Mouse (Mus musculus) stomach, embryonic 14.5 days (tissue): ENCODE data around the gene Slc22a2. TPM values are rescaled to one million over a fixed set of nuclear protein-coding genes. Genes with fewer than 3 reads are reported as not detected.

ENCODE experiments used
- ATAC-seq: fragments of 200-750 bp; cut with Nextera tagmentation; 2 replicates; pipeline ENCODE4 v1.8.0; 2017; ENCODE audit warnings: low read depth, moderate TSS enrichment; ENCODE audit not compliant: insufficient number of reproducible peaks, insufficient read depth, low FRiP score
- H3K27ac ChIP-seq: fragments of 300-500 bp; sonication (generic); 2 replicates; pipeline ENCODE4 v1.5.1; 2014; ENCODE audit warnings: mild to moderate bottlenecking, low read length, moderate library complexity, mixed read lengths
- H3K27me3 ChIP-seq: fragments of 300-500 bp; sonication (generic); 2 replicates; pipeline ENCODE4 v1.6.1; 2014; ENCODE audit warnings: low read length, control low read depth, mixed read lengths; ENCODE audit not compliant: control insufficient read depth, insufficient read depth
- H3K36me3 ChIP-seq: fragments of 300-500 bp; sonication (generic); 2 replicates; pipeline ENCODE4 v1.6.1; 2014; ENCODE audit warnings: mild to moderate bottlenecking, control low read depth, low read length, moderate library complexity, mixed read lengths; ENCODE audit not compliant: control insufficient read depth, insufficient read depth
- H3K4me1 ChIP-seq: fragments of 300-500 bp; sonication (generic); 2 replicates; pipeline ENCODE4 v1.6.1; 2014; ENCODE audit warnings: low read length, control low read depth, mixed read lengths; ENCODE audit not compliant: control insufficient read depth, insufficient read depth
- H3K4me2 ChIP-seq: fragments of 300-500 bp; sonication (generic); replicated peaks from 2 replicates; pipeline ENCODE4 v1.6.1; 2014; ENCODE audit warnings: low read depth, low read length, control low read depth
- H3K4me3 ChIP-seq: fragments of 300-500 bp; sonication (generic); 2 replicates; pipeline ENCODE4 v1.5.1; 2014; ENCODE audit warnings: low read depth, low read length, control low read depth
- H3K9ac ChIP-seq: fragments of 300-500 bp; sonication (generic); replicated peaks from 2 replicates; pipeline ENCODE4 v1.6.1; 2014; ENCODE audit warnings: low read depth, mild to moderate bottlenecking, control low read depth, low read length, moderate library complexity, mixed read lengths
- H3K9me3 ChIP-seq: fragments of 300-500 bp; sonication (generic); 2 replicates; pipeline ENCODE4 v1.6.1; 2016; ENCODE audit warnings: low read depth, low read length, control low read depth; ENCODE audit not compliant: control insufficient read depth
- WGBS: fragments of 180-500 bp; shearing (Covaris S2); extraction: QIAGEN DNeasy Blood & Tissue Kit; methylation state at CpG from one replicate; pipeline ENCODE4 v1.1.7; 2014; 5-methylcytosine and 5-hydroxymethylcytosine counted together
- polyA plus RNA-seq: library from polyadenylated mRNA; unstranded; fragments of >200 nt; fragmentation: Nextera tagmentation; extraction: Ambion mirVana; gene quantifications from 2 replicates; pipeline ENCODE4 v1.2.1, GENCODE M21; 2014

The Slc22a2 gene
- polyA plus RNA-seq, 1 experiment from 2014 or later = not detected

- H3K27ac ChIP-seq = no peak overlapping the region
- no peaks in the 10 kb centered on the region for H3K9me3 ChIP-seq
- no peak overlapping the region for H3K4me3 ChIP-seq
- H3K4me2 ChIP-seq = no peak overlapping the region
- H3K4me1 ChIP-seq = no peaks in the 10 kb centered on the region
- no peak overlapping the region for H3K9ac ChIP-seq
- H3K36me3 ChIP-seq = no peaks in the 10 kb centered on the region
- WGBS = 87% methylated on average over 15 of the region's 15 CpGs
- ATAC-seq = no peak
- H3K27me3 ChIP-seq = no peaks in the 10 kb centered on the region
Measured at GRCm38 (mm10) chr17:12614511-12615385, 30.8 kb downstream of the Slc22a2 start.

DNA sequence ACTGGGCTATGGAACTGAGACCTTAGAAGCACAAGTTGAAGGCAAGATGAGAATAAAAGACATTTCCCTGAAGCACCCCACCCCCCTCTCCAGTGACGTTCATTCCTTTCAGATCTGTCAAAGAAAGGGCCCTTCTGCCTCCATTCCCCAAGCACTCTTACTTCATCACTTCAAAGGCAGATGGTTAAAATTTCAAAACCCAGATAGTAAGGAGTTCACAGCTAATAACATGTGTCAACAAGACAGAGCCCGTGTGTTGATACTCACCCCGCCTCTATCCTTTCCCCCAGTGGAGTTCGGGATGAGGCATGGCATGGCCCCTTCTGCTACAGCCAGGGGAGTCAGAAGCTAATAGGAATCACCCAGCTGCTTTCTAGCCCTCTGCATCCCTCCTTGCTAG is 31.5 kb downstream of the Slc22a2 start:
- Histone ChIP-seq H3K4me3 (no peak overlapping the region), H3K9me3 (no peaks in the 10 kb centered on the region), H3K27ac (no peak overlapping the region), H3K9ac (no peak overlapping the region), H3K27me3 (no peaks in the 10 kb centered on the region), H3K36me3 (no peaks in the 10 kb centered on the region), H3K4me2 (no peak overlapping the region), H3K4me1 (no peaks in the 10 kb centered on the region)
- WGBS = 47% methylated on average over 4 of the region's 4 CpGs
- ATAC-seq = no peak

- H3K9me3 ChIP-seq = no peaks in the 10 kb centered on the region
- no peaks in the 10 kb centered on the region for H3K36me3 ChIP-seq
- H3K27me3 ChIP-seq = no peaks in the 10 kb centered on the region
- H3K9ac ChIP-seq = no peak overlapping the region
- H3K4me3 ChIP-seq = no peak overlapping the region
- no peak overlapping the region for H3K4me2 ChIP-seq
- H3K4me1 ChIP-seq = no peaks in the 10 kb centered on the region
- no peak overlapping the region for H3K27ac ChIP-seq
- WGBS = 84% methylated on average over 2 of the region's 2 CpGs
- no peak for ATAC-seq
Measured at GRCm38 (mm10) chr17:12619641-12620040, 35.7 kb downstream of the Slc22a2 start.

DNA sequence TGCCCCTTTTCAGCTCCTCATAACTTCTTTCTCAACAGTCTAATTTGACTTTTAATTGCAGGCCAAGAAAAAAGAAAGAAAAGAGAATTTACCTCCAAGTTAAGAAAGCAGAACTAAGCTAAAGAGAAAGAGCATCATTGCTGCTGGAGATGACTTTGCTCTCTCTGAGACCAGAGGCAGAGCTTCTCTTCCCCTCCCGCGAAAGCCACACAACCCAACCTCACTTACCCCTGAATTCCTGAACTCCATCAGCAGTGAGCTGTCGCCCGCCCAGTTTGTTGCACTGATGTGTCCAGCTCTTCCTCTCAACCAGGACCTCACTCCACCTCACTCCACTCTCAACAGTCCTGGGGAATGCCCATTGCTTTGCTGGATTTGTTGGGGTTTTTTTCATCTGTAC is 44.1 kb downstream of the Slc22a2 start:
- no peak overlapping the region for H3K4me2 ChIP-seq
- no peak for ATAC-seq
- H3K9ac ChIP-seq = no peak overlapping the region
- no peaks in the 10 kb centered on the region for H3K27me3 ChIP-seq
- WGBS = 82% methylated on average over 4 of the region's 4 CpGs
- peaks cover 12% of the 10 kb centered on the region; the same call in 1 of the 2 replicates for H3K9me3 ChIP-seq
- H3K27ac ChIP-seq = no peak overlapping the region
- H3K36me3 ChIP-seq = no peaks in the 10 kb centered on the region
- H3K4me3 ChIP-seq = no peak overlapping the region
- H3K4me1 ChIP-seq = no peaks in the 10 kb centered on the region; the same call in 1 of the 2 replicates

- H3K4me2 ChIP-seq = no peak overlapping the region
- H3K4me3 ChIP-seq = no peak overlapping the region
- ATAC-seq = no peak
- H3K4me1 ChIP-seq = no peaks in the 10 kb centered on the region; the same call in 1 of the 2 replicates
- no peaks in the 10 kb centered on the region for H3K36me3 ChIP-seq
- no peaks in the 10 kb centered on the region; the same call in 1 of the 2 replicates for H3K9me3 ChIP-seq
- H3K9ac ChIP-seq = no peak overlapping the region
- 36% methylated on average over 6 of the region's 6 CpGs for WGBS
- H3K27me3 ChIP-seq = no peaks in the 10 kb centered on the region
- H3K27ac ChIP-seq = no peak overlapping the region
Measured at GRCm38 (mm10) chr17:12630976-12631730, 47.2 kb downstream of the Slc22a2 start.

DNA sequence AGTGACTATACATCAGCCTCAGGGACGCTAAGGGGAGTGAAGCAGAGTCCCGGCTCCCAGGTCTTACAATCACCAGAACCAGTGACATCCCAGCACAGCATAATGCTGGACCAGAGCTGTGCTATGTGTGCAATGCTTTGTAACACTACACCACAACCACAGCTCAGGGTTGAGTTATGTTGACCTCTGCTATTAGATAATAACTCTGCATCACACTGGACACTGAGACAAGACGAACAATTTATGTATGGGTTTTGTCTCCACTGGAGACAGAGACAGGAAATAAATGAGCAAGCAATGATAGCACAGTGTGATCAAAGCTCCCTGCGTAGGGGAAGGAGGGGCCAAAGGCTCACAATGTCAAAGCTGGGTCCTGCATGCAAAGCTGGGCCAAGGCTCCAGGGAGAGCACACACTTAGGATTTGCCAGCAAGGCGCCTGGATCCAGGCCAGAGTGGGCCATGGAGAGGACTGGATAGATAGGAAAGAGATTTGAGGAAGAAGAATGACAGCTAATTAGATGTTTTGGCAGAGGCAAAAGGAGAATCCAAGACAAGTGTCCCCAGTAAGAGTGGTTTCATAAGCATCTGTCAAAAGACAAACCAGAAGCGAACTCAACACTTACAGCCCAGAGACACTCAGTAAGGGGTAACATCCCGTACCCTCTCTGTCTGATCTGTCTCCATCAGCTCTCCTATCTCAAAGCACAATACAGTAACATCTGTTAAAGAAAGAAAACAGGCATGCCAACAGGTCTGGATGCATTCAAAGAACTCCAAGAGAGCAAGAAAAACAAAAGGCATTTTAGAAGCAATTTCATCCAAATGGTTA is 48.1 kb downstream of the Slc22a2 start:
- no peaks in the 10 kb centered on the region for H3K27me3 ChIP-seq
- no peak overlapping the region for H3K4me3 ChIP-seq
- H3K4me1 ChIP-seq = no peaks in the 10 kb centered on the region; the same call in 1 of the 2 replicates
- no peak overlapping the region for H3K27ac ChIP-seq
- no peaks in the 10 kb centered on the region for H3K36me3 ChIP-seq
- WGBS = 31% methylated on average over 7 of the region's 7 CpGs
- H3K9ac ChIP-seq = no peak overlapping the region
- ATAC-seq = no peak
- H3K4me2 ChIP-seq = no peak overlapping the region
- no peaks in the 10 kb centered on the region for H3K9me3 ChIP-seq

DNA sequence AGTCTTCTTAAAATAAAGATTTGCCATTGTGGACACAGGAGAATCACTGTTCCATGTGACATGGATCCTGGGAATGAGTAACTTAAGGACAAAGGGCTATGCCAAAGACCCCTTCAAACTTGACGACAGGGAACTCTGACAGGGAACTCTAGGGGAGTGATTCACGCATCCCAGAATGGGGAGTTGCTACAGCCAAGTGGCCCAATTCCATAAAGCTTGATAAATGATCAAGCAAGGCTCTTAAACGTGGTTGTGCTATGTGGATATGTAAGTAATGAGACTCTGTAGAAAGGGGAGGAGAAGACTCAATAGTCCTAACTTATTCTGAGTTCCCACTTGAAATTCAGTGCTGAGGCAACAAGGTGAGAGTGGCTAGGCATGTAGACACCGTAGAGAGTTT is 50.9 kb downstream of the Slc22a2 start:
- no peaks in the 10 kb centered on the region for H3K27me3 ChIP-seq
- no peaks in the 10 kb centered on the region; the same call in 1 of the 2 replicates for H3K4me1 ChIP-seq
- H3K9ac ChIP-seq = no peak overlapping the region
- no peak for ATAC-seq
- no peaks in the 10 kb centered on the region for H3K36me3 ChIP-seq
- 42% methylated on average over 4 of the region's 4 CpGs for WGBS
- H3K4me3 ChIP-seq = no peak overlapping the region
- no peaks in the 10 kb centered on the region for H3K9me3 ChIP-seq
- H3K27ac ChIP-seq = no peak overlapping the region
- no peak overlapping the region for H3K4me2 ChIP-seq

DNA sequence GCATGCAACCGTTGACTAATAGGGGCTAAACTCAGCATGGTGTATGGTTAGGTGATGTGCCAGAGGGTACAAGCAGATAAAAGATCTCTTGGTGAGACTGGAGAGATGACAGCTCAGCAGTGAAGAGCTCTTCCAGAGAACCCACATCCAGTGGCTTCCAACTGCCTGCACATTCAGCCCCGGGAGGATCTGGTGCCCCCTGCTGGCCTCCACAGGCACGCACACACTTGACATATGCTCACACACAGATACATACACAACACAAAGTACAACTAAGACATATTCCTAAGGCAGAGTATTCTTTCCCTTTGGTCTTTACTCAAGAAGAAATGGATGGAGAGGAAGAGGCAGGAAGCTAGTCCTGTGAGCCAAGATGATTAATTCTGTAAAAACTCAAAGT is 55.7 kb downstream of the Slc22a2 start:
- WGBS = 90% methylated on average over 3 of the region's 3 CpGs
- H3K4me3 ChIP-seq = no peak overlapping the region
- H3K4me1 ChIP-seq = no peaks in the 10 kb centered on the region
- no peak for ATAC-seq
- H3K27me3 ChIP-seq = no peaks in the 10 kb centered on the region
- no peaks in the 10 kb centered on the region for H3K9me3 ChIP-seq
- no peak overlapping the region for H3K9ac ChIP-seq
- H3K4me2 ChIP-seq = no peak overlapping the region
- no peak overlapping the region for H3K27ac ChIP-seq
- H3K36me3 ChIP-seq = no peaks in the 10 kb centered on the region
